Mouse (Mus musculus): ENCODE results near the gene Atad3a.

Atad3a gene

GRCm38 (mm10) chr4:155695531-155696062, 65.3 kb downstream of the Atad3a start:
- no peak for ATAC-seq (ENCODE audit: insufficient number of reproducible peaks, low FRiP score, low TSS enrichment)

- ATAC-seq (ENCODE audit: insufficient number of reproducible peaks, low FRiP score, low TSS enrichment): no peak
Measured at GRCm38 (mm10) chr4:155694482-155695401, 66.2 kb downstream of the Atad3a start.

GRCm38 (mm10) chr4:155694111-155694481, 66.8 kb downstream of the Atad3a start, which contains the start of gene Fndc10:
Gene Fndc10 (plus strand): TSS chr4:155694342.
- ATAC-seq (ENCODE audit: insufficient number of reproducible peaks, low FRiP score, low TSS enrichment): peak; percentile 42; the same call in 1 of the 2 replicates

- no peak for ATAC-seq (ENCODE audit: insufficient number of reproducible peaks, low FRiP score, low TSS enrichment)
Measured at GRCm38 (mm10) chr4:155692421-155692820, 68.5 kb downstream of the Atad3a start.

All from cerebellum, adult (tissue).